Mouse (Mus musculus): Measurements from ENCODE around the gene Hmgcs1.
"Not testable (repeated sequence)": the region's sequence is repeated elsewhere in the genome, so short reads cannot be mapped to it uniquely, and the experiment has no call there.

The Hmgcs1 gene

DNA sequence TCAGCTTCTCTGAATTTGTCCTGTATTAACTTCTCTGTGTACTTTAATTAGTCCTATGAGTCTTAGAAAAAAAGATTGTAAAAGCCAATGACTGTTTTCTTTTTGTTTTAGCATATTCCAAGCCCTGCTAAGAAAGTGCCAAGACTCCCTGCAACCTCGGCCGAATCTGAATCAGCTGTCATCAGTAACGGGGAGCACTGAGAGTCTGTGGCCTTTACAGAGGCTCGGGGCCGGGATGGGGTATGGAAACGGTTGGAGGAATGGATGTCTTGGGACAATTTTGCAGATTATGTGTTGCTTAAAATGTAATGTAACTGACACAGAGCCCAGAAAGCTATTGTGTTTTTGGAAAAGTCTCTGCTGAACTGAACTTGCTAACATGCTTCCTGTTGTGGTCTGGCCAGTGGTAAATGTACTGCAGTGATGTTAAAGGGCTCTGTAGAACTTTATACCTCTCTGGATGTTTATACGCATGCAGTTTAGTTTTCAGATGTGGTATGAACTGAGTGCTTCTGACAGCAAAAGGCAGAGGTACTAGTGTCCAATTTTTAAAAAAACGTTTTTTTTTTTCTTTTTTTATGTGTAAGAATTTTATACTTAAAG is 16.2 kb downstream of the Hmgcs1 start:
- DNase-seq, result not testable (repeated sequence)

DNA sequence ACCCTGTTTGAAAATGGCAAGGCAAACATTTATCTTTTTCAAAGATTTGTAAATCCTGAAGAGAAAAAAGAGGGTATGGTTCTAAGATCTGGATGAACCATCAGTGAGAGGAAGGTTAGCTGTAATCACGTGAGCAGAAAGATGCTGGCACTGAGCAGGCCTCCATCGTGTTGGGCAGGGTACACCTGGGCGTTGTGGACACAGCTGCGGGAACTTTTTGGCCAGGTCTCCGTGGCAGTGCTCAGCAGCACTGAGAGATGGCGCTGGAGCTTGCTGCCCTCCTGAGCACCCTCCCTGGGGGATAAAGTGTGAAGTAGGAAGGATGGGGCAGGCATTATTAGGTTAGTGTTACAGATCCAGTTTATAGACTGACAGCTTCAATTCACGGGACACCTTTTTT is 16.8 kb downstream of the Hmgcs1 start:
- DNase-seq, result no peak

DNA sequence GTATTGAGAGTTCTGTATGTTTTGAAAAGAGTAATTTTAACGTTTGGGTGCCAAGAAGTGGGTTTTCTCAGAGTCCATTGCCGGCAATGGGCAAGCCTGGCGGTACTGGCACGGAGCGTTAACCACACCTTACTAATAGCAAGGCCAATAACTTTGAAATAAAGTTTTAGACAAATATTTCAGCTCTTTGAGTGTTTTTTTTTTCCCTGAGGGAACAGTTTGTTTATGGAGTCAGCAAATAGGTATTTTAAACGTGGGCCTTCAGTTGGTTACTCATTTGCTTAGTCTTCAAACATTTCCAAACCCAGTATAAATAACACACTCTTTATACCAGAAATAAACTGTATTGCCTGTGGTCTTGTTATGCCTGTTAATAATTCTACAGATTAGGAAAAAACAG is 17.7 kb downstream of the Hmgcs1 start:
- DNase-seq, result no peak

DNA sequence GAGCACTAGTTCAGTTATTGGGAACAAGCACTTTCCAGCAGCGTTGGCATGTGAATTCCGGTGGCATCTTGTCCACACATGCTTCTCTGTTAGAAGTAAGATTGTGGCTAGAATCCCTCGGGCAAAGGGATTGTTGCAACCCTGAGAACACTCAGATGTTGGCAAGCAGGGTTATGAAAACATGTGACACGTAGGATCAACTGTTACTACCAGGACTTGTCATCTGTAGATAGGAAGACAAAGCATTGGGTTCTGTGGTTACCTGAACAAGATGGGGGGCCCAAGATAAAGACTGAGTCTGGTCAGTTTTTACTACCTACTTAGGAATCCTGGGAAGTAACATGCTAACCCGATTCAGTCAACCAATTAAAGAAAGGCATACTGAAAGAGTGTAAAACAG is 18.8 kb downstream of the Hmgcs1 start:
- DNase-seq, result no peak

DNA sequence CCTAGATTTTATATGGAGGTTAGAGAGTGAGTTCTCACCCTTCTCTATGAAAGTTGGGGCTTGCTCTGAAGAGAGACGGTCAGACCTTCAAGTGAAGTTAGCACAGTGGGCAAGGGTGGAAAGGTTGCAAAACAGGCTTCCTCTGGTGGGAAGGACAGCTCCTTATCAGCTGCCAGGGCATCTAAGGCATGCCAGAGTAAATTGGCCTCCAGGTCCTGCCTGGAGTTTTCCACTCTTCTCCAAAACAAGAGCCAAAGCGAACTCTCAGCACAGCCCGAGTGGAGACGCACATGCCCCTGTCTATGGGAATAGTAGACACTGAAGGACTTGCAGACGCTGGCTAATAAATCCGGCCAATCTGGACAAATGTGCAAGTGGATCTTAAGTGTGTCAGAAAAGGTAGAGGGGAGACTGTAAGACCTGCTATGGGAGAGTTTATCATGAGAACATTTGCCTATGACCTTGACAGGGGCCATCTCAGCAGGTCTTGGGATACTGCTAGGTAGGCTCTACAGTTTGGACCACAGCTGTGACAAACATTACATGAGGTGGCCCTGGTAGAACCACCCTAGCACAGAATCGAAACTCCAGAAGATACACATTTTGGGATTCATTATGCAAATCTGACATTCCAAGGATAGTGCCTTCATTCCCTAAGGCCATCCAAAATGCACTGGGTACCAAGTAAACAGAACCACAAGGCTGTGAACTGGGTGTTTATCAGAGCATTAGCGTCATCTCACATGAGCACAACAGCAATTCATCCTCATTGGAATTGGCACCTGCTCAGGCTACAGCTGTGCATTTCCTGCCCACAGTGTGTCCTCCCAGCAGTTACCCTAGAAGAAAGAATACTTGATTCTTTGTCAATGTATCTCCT is 19.4 kb downstream of the Hmgcs1 start:
- no peak for DNase-seq

DNA sequence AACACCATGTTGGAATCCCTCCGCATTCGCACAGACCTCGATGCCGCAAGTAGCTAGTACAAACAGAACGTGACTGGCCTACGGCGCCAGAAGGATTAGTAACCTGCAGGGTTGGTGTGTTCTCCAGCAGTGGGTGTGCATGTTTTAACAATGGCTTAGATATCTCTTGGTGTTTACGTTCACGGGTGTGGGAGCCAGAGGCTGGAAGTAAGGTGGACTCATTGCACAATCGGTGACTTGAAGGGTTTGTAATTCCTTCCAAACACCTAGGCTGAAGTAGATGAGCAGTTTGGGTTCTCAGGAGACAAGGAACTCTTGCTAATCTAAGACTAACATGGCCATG is 20.1 kb downstream of the Hmgcs1 start:
- no peak for DNase-seq

DNA sequence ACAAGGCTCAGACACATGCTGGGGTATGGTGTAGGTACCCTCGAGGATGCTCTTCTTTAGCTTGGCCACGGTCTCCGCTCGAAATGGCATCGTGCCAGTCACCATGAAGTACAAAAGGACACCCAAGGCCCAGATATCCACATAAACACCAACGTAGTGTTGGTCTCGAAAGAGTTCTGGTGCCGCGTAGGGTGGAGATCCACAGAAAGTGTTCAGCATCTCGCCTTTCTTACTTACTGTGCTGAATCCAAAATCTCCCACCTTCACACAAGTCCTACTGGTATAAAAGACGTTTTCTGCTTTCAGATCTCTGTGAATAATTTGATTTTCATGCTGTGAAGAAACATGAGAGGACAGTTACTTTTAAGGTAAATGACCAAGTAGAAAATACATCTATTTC is 22.3 kb downstream of the Hmgcs1 start:
- no peak for DNase-seq

DNA sequence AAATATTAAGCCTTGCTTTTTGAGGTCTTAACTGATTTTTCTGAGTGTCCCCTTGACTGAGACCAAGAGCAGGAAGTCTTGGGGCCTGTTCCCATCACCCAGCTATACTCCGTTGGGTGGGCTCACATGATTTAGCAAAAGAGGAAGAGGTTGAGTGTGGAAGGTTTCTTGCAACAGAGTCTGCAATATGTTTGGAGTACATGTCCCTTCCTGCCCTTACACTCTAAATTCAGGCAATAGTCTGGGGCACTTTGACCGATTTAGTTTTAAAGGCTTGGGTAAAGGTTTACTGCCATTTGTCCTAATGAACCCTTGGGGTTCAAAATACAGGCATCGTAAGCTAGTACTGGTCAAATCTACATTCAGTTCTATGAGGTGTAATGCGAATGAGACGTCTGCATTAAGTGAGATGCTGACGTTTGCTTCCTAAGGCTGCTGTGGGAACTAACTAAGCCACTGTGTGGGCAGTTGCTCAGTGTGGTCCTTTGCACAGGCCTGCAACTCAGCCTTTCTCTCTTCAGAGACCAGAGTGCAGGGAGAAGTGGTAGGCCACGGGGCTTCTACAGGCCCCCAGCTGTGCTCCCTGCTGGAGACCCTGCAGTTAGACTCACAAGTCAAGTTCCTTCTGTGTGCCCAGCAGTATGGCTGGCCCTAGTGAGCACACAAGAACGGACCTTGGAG is 23.1 kb downstream of the Hmgcs1 start:
- DNase-seq, result no peak

DNA sequence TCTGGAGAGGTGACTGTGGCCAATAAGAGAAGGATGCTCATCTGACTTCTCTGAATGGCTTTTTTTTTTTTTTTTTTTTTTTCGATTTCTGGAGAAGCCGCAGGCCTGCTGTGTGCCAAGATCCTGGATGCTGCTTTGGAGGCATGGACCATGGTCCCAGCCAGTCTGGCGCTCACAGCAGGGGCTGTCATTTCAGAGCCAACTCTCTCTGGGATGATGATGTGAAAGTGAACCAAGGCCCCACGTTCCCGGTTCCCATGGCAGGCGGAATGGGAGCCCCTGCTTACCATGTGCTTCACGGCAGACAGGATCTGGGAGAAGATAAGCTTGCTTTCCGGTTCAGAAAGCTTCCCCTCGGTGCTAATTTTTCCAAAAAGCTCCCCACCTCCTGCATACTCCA is 23.6 kb downstream of the Hmgcs1 start:
- peak; percentile 57 for DNase-seq

DNA sequence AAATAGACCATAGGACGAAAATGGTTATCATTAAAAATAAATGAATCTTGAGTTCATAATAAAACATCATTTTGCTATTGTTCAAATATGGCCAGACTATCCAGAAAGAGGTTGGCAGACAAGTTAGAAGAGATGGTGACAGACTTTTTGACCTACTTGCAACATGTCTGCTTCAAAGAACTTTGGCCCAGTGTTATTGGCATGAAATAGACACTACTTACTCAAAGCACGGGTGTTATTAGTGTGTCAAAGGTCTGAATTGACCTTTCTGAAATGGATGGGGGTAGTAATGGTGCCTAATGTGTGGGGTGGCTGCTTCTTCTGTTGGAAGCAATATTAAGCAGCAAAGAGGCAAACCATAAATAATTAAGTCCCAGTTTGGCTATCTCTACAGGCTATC is 25.9 kb downstream of the Hmgcs1 start:
- no peak for DNase-seq

DNA sequence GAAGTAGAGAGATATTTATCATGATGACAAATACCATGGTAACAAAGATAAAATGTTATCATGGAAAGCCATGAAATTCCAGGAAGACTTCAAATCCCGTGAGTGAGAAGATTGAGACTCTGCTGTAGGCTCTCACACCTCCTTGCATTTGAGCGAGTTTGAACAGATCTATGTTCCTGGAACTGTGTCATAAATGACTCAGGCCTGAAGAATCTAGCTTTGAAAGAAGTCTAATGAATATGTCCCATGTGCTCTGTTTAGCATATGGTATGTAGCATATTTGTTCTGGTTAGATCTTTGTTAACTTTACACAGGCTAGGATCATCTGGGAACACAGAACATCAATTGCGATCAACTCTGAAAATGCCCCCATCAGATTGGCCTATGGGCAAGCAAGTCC is 32.3 kb downstream of the Hmgcs1 start:
- no peak for DNase-seq

DNA sequence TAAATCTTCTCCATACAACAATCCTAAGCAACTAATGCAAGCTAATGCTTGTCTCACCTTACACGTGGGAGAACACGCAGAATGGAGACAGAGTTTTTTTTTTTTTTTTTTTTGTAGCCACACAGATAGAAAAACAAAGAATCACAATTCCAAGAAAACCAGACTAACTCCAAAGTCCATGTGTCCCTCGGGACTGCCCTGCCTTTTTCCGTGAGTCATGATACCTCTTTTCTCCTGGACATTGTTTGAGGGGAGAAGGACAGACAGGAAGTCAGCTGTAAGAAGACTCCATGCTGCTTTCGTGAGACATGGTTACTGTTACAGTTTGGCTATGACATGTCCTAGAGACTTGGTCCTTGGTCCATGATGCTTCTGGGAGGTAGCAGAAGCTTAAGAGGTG is 33.2 kb downstream of the Hmgcs1 start:
- no peak for DNase-seq

DNA sequence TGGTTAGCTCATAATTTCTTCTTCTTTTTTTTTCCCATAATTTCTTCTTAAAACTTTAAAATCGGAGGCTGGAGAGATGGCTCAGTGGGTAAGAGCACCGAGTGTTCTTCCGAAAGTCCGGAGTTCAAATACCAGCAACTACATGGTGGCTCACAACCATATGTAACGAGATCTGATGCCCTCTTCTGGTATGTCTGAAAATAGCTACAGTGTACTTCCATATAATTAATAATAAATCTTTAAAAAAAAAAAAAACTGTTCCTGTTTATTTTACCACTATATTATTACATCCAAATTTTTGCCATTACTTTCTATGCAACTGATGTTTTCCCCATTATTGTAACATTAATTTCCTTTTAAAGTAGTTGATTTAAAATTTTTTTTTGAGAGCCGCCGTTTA is 34.4 kb downstream of the Hmgcs1 start:
- no peak for DNase-seq

DNA sequence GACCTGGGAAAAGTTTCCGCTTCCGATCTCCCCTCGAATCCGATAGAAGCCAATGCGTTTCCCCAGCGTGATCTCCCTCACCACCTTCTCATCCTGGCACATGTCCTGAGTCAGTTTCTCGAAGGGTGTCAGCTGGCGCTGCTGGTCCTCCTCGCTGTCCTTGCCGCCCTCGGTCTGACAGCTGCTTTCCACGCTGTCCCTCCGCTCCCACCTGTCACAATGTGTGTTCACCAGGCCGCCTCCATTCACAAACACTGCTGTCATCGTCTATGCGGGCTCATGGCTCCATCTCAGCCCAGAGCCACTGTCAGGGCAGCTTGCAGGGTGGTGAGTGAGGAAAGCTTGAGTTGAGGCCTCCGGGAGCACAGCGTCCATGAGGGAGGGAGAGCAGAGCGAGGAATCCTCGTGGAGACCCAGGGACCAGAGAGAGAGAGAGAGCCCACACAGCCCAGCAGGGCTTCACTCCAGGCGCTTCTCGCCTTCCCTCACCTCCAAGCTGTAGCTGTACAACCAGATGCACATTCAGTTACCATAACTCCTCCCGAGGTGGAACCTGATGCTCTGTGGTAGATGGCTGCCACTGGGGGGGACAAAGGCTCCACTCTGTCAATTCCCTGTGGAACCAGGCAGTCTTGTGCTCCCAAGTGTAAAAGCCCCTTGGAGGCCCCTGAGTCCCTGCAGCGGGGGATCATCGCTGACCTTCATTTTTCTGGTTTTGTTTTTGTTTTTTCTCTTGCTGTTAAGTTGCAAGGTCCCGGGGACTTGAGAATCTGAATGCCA is 37.6 kb downstream of the Hmgcs1 start:
- DNase-seq, result no peak

DNA sequence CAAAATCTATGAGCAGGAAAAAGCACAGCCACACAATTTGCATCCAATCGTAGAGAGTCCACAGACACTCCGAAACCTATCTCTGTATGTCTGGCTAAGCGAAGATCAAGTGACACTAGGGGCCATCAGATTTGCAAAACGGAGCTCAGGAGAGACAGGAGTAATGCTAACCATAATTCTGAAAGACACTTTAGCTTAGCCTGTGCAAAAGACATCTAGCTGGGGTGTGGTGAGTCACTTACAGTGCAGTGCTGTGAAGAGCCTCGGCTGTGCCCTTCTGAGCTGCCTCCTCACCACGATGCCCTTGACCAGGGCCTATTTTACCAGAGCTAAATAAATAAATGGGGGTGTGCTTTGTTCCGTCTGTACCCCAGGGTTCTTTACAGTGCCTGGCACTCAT is 39.2 kb downstream of the Hmgcs1 start:
- DNase-seq, result no peak

DNA sequence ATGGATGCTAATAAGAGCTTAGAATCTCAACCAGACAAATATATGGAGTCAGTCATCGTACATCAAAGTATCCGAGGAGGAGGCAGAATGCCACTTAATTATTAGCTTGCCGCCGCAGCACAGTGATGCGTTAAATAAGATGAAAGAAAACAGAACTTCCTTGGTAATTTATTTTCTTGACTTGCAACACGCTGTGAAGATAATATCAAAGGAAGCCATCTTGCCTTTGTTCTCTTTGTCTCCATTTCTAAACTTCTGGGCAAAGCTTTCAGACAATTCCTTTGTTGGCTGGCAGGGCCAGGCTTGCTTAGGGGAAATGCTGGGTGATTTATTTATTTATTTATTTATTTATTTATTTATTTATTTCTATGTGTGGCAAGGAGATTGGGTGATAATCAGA is 41.3 kb downstream of the Hmgcs1 start:
- DNase-seq, result no peak

DNA sequence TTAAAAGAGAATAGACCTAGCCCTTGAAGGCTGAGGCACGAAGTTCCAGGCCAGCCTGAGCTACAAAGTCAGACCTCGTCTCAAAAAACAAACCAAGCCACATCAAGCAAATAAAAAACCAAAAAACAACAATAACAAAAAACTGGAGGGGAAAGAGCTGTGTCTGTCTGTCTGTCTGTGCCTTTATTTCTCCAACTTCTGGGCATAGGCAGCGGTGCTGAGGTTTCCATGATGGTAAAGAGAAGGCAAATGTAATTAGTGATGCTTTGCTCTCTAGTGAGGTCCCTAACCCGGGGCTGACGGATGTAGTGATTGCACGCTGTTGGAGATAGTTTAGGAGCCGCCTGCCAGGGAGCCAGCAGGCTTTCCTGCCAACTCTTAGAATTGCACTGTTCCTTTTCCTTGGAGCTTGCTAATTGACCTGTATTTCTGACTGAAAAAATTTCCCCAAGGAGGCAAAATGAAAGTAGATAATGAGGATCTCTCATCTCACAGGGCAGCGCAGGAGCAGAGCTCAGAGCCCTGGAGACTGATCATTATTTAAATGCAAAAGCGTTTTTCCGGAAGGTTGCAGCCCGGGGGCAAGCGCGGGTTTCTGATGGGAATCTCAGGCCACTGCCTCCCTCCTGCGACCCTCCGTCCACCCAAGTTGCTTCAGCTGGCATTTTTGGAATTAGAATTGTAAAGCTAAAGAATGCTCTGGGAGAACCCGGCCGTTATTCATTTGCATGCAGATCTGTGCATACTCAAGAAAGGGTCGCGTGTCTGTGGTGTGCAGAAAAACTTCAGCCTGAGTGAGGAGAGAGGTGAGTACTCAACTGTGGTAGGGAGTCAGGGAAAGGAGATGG is 51.4 kb downstream of the Hmgcs1 start:
- DNase-seq, result no peak

DNA sequence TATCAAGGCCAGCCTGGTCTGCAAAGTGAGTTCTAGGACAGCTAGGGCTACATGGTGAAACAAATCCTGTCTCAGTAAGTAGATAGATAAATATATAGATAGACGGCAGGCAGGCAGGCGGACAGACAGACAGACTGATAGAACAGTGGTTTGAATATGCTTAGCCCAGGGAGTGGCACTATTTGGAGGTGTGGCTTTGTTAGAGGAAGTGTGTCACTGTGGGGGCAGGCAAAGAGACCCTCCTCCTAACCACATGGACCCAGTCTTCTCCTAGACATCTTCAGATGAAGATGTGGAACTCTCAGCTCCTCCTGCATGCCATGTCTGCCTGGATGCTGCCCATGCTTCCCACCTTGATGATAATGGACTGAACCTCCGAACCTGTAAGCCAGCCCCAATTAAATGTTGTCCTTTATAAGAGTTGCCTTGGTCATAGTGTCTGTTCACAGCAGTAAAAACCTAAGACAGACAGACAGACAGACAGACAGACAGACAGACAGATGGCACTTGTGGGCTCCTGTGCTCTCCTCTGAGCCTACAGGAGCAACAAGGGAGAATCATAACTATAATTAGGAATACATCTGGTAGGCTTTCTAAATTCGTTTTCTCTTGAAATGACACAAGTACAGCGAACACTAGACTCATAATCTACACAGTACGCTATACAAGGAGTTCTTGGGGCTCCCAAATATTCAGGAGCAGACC is 52.7 kb downstream of the Hmgcs1 start:
- no peak for DNase-seq

DNA sequence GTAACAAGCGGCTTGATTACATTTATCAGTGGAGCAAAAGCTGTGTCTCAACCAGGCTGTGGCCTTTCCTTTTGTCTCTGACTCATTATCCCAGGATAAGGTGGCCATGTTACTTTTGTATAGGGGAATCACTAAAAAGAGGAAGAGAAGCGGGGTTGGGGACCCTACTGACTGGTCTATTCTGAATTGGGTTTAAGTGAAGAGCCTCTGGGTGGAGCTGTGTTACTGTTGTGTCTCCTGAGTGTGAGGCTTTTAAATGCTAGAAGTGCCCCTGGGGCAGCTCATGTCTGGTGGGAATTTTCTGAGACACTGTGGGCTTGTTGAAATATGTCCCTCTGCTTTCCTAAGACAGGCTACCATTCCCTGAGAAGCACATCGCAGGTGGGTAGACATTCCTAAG is 53.3 kb downstream of the Hmgcs1 start:
- no peak for DNase-seq

DNA sequence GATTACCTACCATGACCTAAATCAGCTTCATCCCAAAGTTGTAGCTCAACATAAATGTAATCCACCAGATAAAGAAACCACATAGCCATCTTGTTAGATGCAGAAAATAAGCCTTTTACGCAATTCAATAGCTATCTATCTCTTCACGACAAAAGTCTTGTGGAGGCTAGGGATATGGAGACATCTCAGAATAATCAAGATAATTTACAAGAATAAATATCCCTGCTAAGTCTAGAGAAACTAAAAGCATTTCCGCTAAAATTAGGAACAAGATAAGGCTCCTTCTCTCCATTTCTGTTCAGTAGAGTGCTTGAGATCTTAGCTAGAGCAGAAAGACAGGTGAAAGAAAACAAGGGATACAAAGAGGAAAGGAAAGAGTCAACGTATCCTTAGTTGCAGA is 56.8 kb downstream of the Hmgcs1 start:
- DNase-seq, result no peak

DNA sequence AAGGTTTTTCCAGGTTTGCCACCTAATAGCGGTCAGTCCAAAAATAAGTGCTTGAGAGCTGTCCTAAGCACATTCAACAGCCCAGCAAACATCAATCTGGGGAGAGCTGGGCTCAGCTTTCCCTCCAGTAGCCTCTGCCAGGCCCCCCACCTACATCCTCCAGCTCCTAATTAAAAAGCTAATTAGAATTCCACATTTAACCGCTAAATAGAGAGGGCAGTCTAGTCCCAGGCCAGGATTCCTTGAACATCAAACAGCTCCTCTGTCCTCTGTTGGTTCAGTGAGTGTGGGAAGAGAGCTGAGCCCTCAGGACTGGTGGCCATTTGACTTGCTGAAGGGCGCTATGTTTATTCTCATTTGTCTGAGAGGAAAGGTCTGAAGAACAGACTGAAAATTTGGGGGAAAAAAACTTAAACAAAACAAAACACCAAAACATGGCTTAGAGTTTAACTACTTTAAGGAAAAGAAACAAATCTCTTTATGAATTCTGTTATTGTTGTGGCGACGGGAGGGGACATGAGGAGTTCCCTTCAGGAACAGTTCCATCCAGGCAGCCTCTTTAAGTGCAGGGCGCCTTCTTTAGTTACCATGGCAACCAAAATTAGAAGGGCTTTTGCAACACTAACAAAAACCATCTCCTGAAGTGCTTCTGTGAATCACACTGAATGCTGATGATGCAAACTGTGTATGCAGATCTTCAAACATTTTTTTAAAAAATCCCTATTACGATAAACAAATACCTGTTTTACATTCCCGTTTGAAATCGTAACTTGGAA is 63.9 kb downstream of the Hmgcs1 start:
- DNase-seq, result no peak

Data from cerebellum, adult 9-10 months (tissue).